Mouse (Mus musculus): Measurements from ENCODE around the gene F13a1.

The F13a1 gene

GRCm38 (mm10) chr13:36941891-36942290 lies 108.2 kb downstream of the F13a1 start:
- no peak for DNase-seq

- no peak for DNase-seq
Observed at GRCm38 (mm10) chr13:36932066-36932465, 118.0 kb downstream of the F13a1 start.

DNA sequence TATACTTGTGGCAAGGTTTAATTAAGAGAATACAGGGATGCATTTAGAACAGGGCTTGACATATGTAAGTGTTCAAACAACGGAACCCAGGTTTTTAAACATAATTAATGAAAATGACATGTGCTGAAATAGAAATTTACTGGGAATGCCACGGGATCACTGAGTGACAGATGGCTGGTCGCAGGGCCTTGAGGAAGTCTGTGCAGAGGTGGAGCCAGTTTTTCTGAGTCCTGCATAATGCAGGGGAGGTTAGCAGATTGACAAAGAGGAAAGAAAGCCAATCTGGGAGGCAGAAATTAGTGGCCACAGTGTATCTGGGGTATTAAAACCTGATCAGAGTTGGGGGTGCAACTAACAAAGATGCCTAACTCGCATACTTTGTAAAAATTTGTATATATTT lies 130.3 kb downstream of the F13a1 start:
- DNase-seq = peak in 1 of 2 experiments; percentile 4

DNA sequence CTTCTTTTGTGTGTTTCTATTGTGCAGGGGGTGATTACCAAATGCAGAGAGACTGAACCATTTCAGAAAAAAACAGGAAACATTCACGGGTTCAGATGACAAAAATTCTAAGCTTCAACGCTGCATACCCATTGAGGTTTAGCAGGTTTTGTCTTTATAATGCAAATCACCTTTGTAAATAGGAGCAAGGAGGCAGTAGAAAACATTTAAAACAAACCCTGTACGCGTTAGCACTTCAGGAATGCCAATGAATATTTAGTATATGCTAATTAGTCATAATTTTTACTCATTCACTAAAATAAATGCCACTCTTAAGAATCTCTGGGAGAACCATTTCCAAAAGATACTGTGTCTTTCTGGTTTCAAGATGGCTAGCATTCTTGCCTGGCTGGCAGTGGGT lies 146.2 kb downstream of the F13a1 start:
- DNase-seq = no peak

- no peak for DNase-seq
Observed at GRCm38 (mm10) chr13:36903447-36903846, 146.6 kb downstream of the F13a1 start.

GRCm38 (mm10) chr13:36901603-36902002 lies 148.4 kb downstream of the F13a1 start:
- DNase-seq = no peak

GRCm38 (mm10) chr13:36901016-36901415 lies 149.0 kb downstream of the F13a1 start:
- DNase-seq = no peak

GRCm38 (mm10) chr13:36896061-36896460 lies 154.0 kb downstream of the F13a1 start:
- DNase-seq = no peak

- no peak for DNase-seq
Observed at GRCm38 (mm10) chr13:36893762-36894161, 156.3 kb downstream of the F13a1 start.

DNA sequence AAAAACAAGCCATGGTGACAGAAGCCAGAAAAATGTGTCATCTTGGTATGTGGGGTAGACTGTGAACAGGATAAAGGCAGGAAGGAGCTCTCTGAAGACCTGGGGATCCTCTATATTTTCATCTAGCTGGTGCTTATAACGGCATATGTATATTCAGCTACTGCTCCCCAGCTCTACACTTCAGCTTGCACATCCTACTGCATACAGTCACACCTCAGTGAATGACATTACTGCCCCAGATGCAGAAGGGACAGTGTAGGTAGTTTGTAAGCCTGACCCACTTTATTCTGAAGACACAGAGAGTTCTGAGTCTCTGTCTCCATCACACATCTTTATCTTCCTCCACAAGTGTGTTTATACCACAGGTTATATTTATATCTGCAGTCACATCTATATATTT lies 157.8 kb downstream of the F13a1 start:
- no peak for DNase-seq

DNA sequence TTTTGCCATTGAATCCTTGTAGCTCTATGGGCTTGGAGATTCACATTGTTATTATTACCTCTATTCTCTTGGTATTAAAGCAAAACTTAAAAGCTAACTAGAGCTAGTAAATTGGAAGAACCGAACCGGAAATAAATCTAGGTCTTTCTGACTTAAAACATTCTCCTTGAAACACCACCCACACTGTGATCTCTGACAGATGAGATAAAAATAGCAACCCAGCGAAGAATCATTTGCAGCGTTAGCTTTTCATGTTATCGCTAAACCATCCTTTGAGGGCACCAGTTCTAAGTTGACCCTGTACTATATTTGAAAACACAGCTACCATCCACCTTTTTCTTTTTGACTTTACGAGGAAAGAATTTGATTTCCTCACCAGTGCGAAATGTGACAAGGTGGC lies 164.1 kb downstream of the F13a1 start:
- no peak for DNase-seq

GRCm38 (mm10) chr13:36839111-36839510 lies 210.9 kb downstream of the F13a1 start:
- no peak for DNase-seq
